Mouse (Mus musculus) small intestine, adult 2 months (tissue): ENCODE measurements around the gene Hax1.

Experiments used
- CTCF ChIP-seq: fragments of 200-500 bp; IDR thresholded peaks from 2 replicates; pipeline ENCODE4 v1.5.1; 2012; ENCODE audit warnings: low read depth, mild to moderate bottlenecking, control low read depth, inconsistent platforms, low read length, moderate library complexity, mixed read lengths; ENCODE audit not compliant: insufficient replicate concordance, insufficient read length; ENCODE audit errors: extremely low read depth
- POLR2A ChIP-seq: fragments of 200-500 bp; IDR thresholded peaks from 2 replicates; pipeline ENCODE4 v1.6.1; 2012; ENCODE audit warnings: low read depth, mild to moderate bottlenecking, control low read depth, inconsistent platforms, low read length, moderate library complexity

DNA sequence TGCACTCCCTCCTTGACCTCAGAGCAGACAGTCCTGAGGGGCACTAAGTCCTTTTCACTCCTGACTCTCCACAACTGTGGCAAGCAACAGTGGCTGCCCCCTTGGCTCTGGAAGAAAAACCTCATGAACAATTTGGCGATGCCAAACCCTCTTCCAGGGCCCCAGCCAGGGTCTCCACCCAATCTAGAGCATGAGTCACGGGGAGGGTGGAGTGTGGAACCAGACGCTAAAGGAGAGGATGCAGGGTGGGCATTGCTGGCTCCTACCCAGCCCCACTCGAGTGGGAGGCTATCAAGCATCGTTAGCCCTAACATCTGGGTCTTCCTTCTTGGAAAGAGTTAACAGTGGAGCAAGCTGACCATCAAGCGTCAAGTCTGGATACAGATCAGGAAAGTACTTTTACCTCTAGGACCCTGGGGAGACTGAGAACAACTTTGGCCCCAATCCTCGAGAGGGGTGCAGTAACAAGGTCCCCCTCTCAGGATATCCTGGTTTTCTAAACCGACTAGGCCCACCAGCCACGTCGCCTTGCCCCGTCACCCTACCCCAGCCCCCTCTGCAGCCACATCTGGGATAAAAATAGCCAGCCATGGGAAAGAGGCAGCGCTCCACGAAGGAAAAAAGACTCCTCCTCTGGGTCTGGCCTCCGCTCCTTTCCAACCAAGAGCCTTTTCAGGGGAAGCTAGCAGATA lies 36.4 kb downstream of the Hax1 start:
- TF ChIP-seq POLR2A (no peak), CTCF (no peak)
